Mouse (Mus musculus) bone marrow macrophage, adult 2 months (primary cell): Measurements from ENCODE around the gene Dennd1a.

Experiments used
- CTCF ChIP-seq: IDR thresholded peaks from 2 replicates; pipeline ENCODE4 v1.5.1; 2012; ENCODE audit warnings: low read depth, mild to moderate bottlenecking, low read length, moderate library complexity
- POLR2A ChIP-seq: IDR thresholded peaks from 2 replicates; pipeline ENCODE4 v1.6.1; 2012; ENCODE audit warnings: mild to moderate bottlenecking, low read depth, low read length, borderline replicate concordance

GRCm38 (mm10) chr2:38115000-38115399 lies 172.2 kb downstream of the Dennd1a start:
- TF ChIP-seq POLR2A: no peak
- no peak for TF ChIP-seq CTCF
